Comparison of ENCODE assay signal across 21 mouse cellular contexts in genomic region chr16:23944801-23945200, GRCm38 (mm10). TPM values are rescaled to one million over a fixed set of nuclear protein-coding genes. Genes with fewer than 3 reads are reported as not detected.
"Had no signal": no experiment of that assay in that cellular context is flagged by ENCODE, and none has a peak within 500 bp of the region (broad histone marks: within the 10 kb centered on the region; RNA-seq: fewer than 3 reads in every experiment).

No protein-coding gene starts in this region.

- DNase-seq: kidney, adult 8-10 months; kidney, postnatal 10 days; kidney, postnatal 36 days; layer of hippocampus, postnatal 36 days; left cerebral cortex, postnatal 4 days; liver, embryonic 13.5 days; lung, adult 2 months; lung, postnatal 36 days; right cerebral cortex, adult 18-20 months; right cerebral cortex, postnatal 14 days; right cerebral cortex, postnatal 4 days; thymus, adult 2 months; thymus, postnatal 14 days; thymus, postnatal 4 days had no signal

RNA-seq across cellular contexts. Expression of gene Rtp2, which starts 12.6 kb away (rescaled TPM):
- total RNA-seq: left cerebral cortex, adult 2 months; liver, adult 2 months; monocyte, adult 5-6 weeks; neutrophil, adult 5-6 weeks had no signal

RNA-seq across cellular contexts. Expression of gene Gm37419, which starts 43.5 kb away (rescaled TPM):
- total RNA-seq: layer of hippocampus, adult 8-10 months; layer of hippocampus, postnatal 10 days; layer of hippocampus, postnatal 36 days; left cerebral cortex, adult 2 months; left cerebral cortex, postnatal 14 days; left cerebral cortex, postnatal 4 days; liver, adult 2 months; monocyte, adult 5-6 weeks; neutrophil, adult 5-6 weeks had no signal

RNA-seq across cellular contexts. Expression of gene Sst, which starts 54.0 kb away (rescaled TPM):
- total RNA-seq: liver, adult 2 months; monocyte, adult 5-6 weeks; neutrophil, adult 5-6 weeks had no signal
